Mouse (Mus musculus) C2C12 (cell line): ENCODE results near the gene Flnb. TPM values are rescaled to one million over a fixed set of nuclear protein-coding genes. Genes with fewer than 3 reads are reported as not detected.

Source experiments
- H3K27me3 ChIP-seq: one replicate; pipeline ENCODE4 v1.6.1; 2011; ENCODE audit not compliant: control insufficient read depth, insufficient read depth, insufficient read length
- H3K36me3 ChIP-seq: one replicate; pipeline ENCODE4 v1.6.1; 2011; ENCODE audit not compliant: control insufficient read depth, insufficient read depth
- H3K4me3 ChIP-seq: one replicate; pipeline ENCODE4 v1.5.1; 2011; ENCODE audit warnings: mild to moderate bottlenecking, control low read depth; ENCODE audit not compliant: poor library complexity, insufficient read depth, severe bottlenecking
- H3K79me2 ChIP-seq: one replicate; pipeline ENCODE4 v1.6.1; 2011; ENCODE audit not compliant: control insufficient read depth, insufficient read depth
- H3K79me3 ChIP-seq: one replicate; pipeline ENCODE4 v1.6.1; 2011; ENCODE audit warnings: low read depth, control low read depth
- H3ac ChIP-seq: one replicate; pipeline ENCODE3; 2011; ENCODE audit warnings: low read depth; ENCODE audit not compliant: control insufficient read depth, insufficient read length
- CEBPB ChIP-seq: IDR thresholded peaks from one replicate; pipeline ENCODE4 v1.6.1; 2011; ENCODE audit warnings: low read depth, mild to moderate bottlenecking, control low read depth, moderate library complexity
- CTCF ChIP-seq: IDR thresholded peaks from one replicate; pipeline ENCODE4 v1.5.1; 2011; ENCODE audit not compliant: control insufficient read depth, insufficient read depth, insufficient read length
- FOSL1 ChIP-seq: IDR thresholded peaks from one replicate; pipeline ENCODE4 v1.8.0; 2011; ENCODE audit warnings: mild to moderate bottlenecking, low read length; ENCODE audit not compliant: poor library complexity, insufficient read depth, severe bottlenecking
- MAX ChIP-seq: IDR thresholded peaks from one replicate; pipeline ENCODE4 v1.6.1; 2011; ENCODE audit warnings: mild to moderate bottlenecking, control low read depth
- MYOD1 ChIP-seq: IDR thresholded peaks from one replicate; pipeline ENCODE4 v1.6.1; 2011; ENCODE audit warnings: low read depth; ENCODE audit not compliant: control insufficient read depth, insufficient read length
- MYOG ChIP-seq: IDR thresholded peaks from one replicate; pipeline ENCODE4 v1.6.1; 2011; ENCODE audit not compliant: control insufficient read depth, insufficient read length; ENCODE audit errors: extremely low read depth
- USF1 ChIP-seq: IDR thresholded peaks from one replicate; pipeline ENCODE4 v1.6.1; 2011; ENCODE audit warnings: low read depth, mild to moderate bottlenecking, control low read depth, moderate library complexity
- polyA plus RNA-seq: library from polyadenylated mRNA; unstranded; fragments of >200 nt; fragmentation: generic; extraction: Trizol; gene quantifications from one replicate; pipeline ENCODE4 v1.2.1, GENCODE M21; 2012; ENCODE audit warnings: missing spikeins

Flnb gene
- polyA plus RNA-seq, 1 experiment, result 154 TPM

DNA sequence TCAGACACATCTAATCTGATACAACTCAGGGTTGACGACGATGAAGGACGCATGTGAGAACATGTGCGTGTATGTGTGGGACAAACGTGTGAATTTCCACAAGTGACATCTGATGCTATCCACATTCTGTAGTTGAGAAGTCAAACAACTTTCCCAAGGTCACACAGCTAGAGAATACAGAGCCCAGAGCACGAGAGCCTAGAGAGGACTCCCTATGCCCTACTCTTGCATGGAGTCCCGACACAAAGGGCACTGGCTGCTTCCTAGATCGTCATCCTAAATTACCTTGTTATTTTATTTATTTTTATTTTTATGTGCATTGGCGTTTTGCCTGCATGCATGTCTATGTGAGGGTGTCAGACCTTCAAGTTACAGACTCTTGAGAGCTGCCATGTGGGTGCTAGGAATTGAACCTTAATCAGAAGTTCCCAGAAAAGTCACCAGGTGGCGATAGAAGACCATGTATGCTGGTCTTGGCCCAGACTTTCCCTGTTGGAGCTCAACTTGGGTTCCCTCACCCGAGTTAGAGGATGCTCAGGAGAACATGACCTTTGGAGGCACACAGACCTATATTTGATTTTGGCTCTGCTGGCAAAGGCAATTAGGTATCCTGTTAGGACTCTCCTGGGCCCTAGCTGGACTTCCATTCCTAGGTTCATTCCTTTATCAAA lies 146.6 kb downstream of the Flnb start:
- Histone ChIP-seq H3K36me3 (no peaks in the 10 kb centered on the region), H3K27me3 (no peaks in the 10 kb centered on the region), H3K4me3 (no peak overlapping the region), H3K79me2 (no peaks in the 10 kb centered on the region), H3ac (no peak overlapping the region), H3K79me3 (no peaks in the 10 kb centered on the region)
- TF ChIP-seq CTCF (peak; percentile 4), FOSL1 (no peak)

DNA sequence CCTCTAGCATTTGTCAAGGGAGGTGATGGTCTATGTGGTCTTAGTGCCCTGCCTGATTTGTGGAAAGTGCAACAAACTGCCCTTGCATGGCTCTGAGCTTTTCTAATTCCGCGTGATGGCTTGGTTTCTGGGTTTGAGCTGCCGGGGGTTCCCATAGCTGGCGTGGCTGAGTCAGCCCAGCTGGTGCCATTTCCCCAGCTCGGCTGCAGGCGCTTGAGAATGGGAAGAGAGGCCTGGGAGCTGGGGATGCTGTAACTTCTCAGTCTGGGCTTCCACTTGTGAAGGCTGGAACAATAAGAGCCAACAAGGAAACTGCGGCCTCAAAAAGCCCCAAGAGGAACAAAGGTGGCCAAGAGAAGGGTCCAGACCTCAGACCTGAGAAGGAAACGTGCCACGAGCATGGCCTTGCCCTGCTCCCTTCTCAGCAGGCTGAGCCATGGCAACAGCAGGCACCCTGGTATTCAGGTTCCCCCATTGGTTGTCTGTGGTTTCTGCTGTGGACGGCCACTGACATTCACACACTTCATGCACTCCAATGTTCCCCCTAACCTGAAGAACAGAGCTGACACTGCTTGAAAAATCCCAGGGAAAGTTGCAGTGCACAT lies 154.2 kb downstream of the Flnb start:
- no peaks in the 10 kb centered on the region for H3K79me2 ChIP-seq
- no peak overlapping the region for H3K4me3 ChIP-seq
- H3ac ChIP-seq, result no peak overlapping the region
- no peaks in the 10 kb centered on the region for H3K36me3 ChIP-seq
- no peaks in the 10 kb centered on the region for H3K27me3 ChIP-seq
- H3K79me3 ChIP-seq, result no peaks in the 10 kb centered on the region
- no peak for TF ChIP-seq MYOG
- no peak for TF ChIP-seq CTCF
- no peak for TF ChIP-seq MAX
- TF ChIP-seq MYOD1, result no peak
- no peak for TF ChIP-seq FOSL1
- no peak for TF ChIP-seq USF1
- no peak for TF ChIP-seq CEBPB

DNA sequence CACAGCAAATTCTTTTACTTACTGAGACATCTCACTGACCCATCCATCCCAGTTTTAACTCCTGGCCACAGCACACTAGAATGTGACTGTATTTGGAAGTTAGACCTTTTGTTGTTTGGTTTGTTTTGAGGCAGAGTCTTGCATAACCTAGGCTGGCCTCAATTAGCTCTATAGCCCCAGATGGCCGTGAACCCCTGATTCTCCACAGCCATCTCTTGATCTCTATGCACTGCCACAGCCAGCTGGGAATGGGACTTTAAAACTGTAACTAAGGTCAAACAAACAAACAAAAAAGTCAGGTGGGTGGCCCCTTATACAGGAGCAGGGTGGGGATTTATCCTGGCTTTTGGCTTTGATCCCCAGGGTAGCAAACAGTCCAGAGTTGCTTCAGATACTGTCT lies 156.9 kb downstream of the Flnb start:
- Histone ChIP-seq H3ac (no peak overlapping the region), H3K79me3 (no peaks in the 10 kb centered on the region), H3K4me3 (no peak overlapping the region), H3K36me3 (no peaks in the 10 kb centered on the region), H3K27me3 (no peaks in the 10 kb centered on the region), H3K79me2 (no peaks in the 10 kb centered on the region)
- TF ChIP-seq FOSL1 (no peak), MYOG (no peak), MAX (no peak), MYOD1 (no peak), CTCF (no peak), USF1 (no peak), CEBPB (no peak)

DNA sequence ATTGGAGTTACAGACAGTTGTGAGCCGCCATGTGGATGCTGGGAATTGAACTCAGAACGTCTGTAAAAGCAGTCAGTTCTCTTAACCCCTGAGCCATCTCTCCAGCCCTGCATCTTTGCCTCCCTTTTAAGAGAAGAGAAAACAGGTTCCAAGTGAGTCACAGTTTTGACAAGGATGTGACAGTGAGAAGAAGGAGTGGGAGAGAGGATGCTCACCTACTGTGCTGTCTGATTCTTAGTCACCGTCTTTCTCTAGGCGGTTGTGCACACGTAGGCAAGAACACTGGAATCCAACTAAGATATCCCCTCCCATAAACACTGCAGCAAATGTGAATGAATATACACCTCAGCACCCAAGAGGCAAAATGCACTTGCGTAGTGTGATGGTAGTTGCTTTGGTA lies 157.4 kb downstream of the Flnb start:
- Histone ChIP-seq H3K79me3 (no peaks in the 10 kb centered on the region), H3ac (no peak overlapping the region), H3K27me3 (no peaks in the 10 kb centered on the region), H3K4me3 (no peak overlapping the region), H3K36me3 (no peaks in the 10 kb centered on the region), H3K79me2 (no peaks in the 10 kb centered on the region)
- no peak for TF ChIP-seq FOSL1
- TF ChIP-seq MYOD1, result no peak
- no peak for TF ChIP-seq MYOG
- no peak for TF ChIP-seq USF1
- no peak for TF ChIP-seq MAX
- TF ChIP-seq CEBPB, result no peak
- TF ChIP-seq CTCF, result no peak

DNA sequence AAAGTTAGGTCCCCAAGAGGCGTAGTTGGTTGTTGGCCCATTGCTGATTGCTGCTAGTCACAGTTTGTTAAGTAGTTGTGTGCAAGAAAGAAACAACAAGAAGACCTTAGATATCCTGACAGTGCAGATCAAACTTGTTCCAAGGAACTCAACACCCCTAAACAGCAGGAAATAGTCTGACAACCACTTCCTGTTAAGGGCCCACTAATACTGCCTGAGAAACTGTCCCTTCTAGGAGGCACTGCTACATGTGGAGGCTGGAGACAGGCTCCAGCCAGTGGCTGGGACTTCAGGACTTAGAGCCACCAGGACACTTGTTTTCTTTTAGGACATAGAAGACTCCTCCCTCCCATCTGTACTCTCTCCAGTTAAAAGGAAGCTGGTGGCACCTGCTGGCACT lies 159.7 kb downstream of the Flnb start:
- no peak overlapping the region for H3K4me3 ChIP-seq
- H3K27me3 ChIP-seq, result no peaks in the 10 kb centered on the region
- no peaks in the 10 kb centered on the region for H3K79me2 ChIP-seq
- H3ac ChIP-seq, result no peak overlapping the region
- H3K79me3 ChIP-seq, result no peaks in the 10 kb centered on the region
- TF ChIP-seq USF1, result no peak
- TF ChIP-seq MYOD1, result no peak
- TF ChIP-seq MYOG, result no peak
- TF ChIP-seq CTCF, result no peak
- TF ChIP-seq FOSL1, result no peak
- TF ChIP-seq CEBPB, result no peak
- TF ChIP-seq MAX, result no peak
- no peaks in the 10 kb centered on the region for H3K36me3 ChIP-seq

DNA sequence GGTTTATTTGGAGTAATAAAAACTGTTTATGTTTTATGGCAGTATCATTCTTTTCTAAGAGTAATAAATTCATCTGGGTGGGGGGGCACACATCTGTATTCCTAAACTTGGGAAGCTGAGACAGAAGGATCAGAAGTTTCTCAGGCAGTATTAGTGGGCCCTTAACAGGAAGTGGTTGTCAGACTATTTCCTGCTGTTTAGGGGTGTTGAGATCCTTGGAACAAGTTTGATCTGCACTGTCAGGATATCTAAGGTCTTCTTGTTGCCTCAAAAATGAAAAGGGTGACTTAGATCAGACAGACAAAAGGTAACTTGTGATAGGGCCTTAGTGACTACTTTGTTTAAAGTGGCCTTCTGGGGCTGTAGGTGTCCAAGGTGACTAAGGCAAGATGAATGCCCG lies 160.4 kb downstream of the Flnb start:
- no peaks in the 10 kb centered on the region for H3K79me2 ChIP-seq
- H3K4me3 ChIP-seq, result no peak overlapping the region
- no peaks in the 10 kb centered on the region for H3K36me3 ChIP-seq
- TF ChIP-seq CTCF (no peak), MAX (no peak), CEBPB (no peak), USF1 (no peak), FOSL1 (no peak), MYOG (no peak), MYOD1 (no peak)
- no peaks in the 10 kb centered on the region for H3K79me3 ChIP-seq
- H3K27me3 ChIP-seq, result no peaks in the 10 kb centered on the region
- no peak overlapping the region for H3ac ChIP-seq
